Mouse (Mus musculus): ENCODE measurements around the gene Gm9125.
"Not testable (repeated sequence)": the region's sequence is repeated elsewhere in the genome, so short reads cannot be mapped to it uniquely, and the experiment has no call there.

Gene Gm9125

DNA sequence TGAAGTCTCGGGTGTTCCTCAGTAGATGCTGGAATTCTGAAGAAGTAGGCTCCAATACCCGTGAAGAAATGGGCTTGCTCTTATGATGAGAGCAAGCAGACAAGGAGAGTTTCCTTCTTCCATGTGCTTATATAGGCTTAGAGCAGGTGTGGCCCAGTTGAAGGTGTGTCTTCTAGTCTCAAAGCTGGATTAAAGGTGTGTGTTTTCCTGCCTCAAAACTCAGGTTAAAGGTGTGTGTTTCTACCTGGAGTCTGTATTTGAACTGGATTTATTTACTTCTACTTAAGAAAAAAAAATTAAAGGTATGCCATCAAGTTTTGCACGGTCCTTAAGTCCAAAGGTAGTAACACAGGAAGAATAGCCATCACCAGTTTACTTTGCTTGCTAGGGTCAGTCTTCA, at the start of gene Gm9125:
Gene Gm9125, minus strand, starts transcription at position 101 of the 400 bp plus-strand sequence.
- not testable (repeated sequence) for DNase-seq

DNA sequence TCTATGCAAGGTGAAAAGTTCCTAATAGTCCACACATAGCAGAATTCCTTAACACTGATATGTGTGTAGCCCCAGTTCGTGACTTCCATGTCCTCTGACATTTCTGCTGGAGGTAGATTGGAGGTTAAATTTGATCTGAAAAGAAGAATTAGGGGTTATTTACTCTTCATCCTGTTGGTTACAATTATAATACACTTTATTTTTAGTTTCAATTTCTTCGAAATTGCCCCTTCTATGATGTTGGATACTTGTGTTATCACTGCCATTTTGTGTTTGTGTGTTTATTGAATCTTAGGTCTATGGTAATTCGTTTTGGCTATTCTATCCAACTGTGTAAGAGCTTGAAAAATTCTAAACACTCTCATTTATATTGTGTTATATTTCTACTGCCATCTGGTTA, 17.9 kb upstream of the Gm9125 start, which contains the start of gene Gm10697:
Gene Gm10697, minus strand, starts transcription at position 101 of the 400 bp plus-strand sequence.
- DNase-seq, result not testable (repeated sequence)

GRCm38 (mm10) chr3:94049566-94050121, 5.0 kb downstream of the Gm9125 start:
- not testable (repeated sequence) for DNase-seq

DNA sequence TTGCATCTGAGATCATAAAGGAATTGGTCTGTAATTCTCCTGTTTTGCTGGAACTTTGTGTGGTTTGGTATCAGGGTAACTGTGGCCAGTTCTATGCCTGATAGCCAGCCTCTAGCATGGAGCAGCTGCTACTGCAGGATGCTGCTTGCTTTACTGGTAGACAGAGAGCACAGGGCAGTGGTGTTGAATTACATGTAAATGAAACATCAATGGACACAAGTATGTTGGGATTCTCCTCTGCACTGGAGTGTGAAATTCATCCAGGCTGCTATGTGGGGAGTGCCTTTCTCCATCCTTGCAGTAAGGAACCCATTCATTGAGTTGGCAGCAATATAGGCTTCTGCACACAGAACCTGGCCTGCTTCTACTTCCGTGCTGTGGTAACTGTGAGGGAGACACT, 16.4 kb downstream of the Gm9125 start:
- not testable (repeated sequence) for DNase-seq

- not testable (repeated sequence) for DNase-seq
Observed at GRCm38 (mm10) chr3:94034400-94034799, 20.3 kb downstream of the Gm9125 start.
